Comparison of ENCODE assay signal across 9 mouse cellular contexts in genomic region chr2:167565682-167566081, GRCm38 (mm10). TPM values are rescaled to one million over a fixed set of nuclear protein-coding genes. Genes with fewer than 3 reads are reported as not detected.
DNase-seq lines count a peak whose midpoint lies in the region; ATAC-seq and TF ChIP-seq lines count a peak whose summit lies in the region.
"Had no signal": no experiment of that assay in that cellular context is flagged by ENCODE, and none has a peak within 500 bp of the region (broad histone marks: within the 10 kb centered on the region; RNA-seq: fewer than 3 reads in every experiment).

No protein-coding gene starts in this region.

- no peaks in the 10 kb centered on the region for H3K36me3 ChIP-seq in erythroblast, embryonic 14.5 days (ENCODE audit: control insufficient read depth)
- no peaks in the 10 kb centered on the region for H3K36me3 ChIP-seq in hindbrain, postnatal 0 days (ENCODE audit: insufficient read depth, low read length)
- no peaks in the 10 kb centered on the region for H3K36me3 ChIP-seq in liver, embryonic 13.5 days
- no peaks in the 10 kb centered on the region for H3K36me3 ChIP-seq in stomach, embryonic 14.5 days (ENCODE audit: control insufficient read depth, insufficient read depth, low read length)

- H3K9ac ChIP-seq in hindbrain, postnatal 0 days (replicated peaks; ENCODE audit: low read length) = no peak overlapping the region
- peak overlapping the region; percentile 56; the same call in 1 of the 2 replicates for H3K9ac ChIP-seq in liver, embryonic 13.5 days
- H3K9ac ChIP-seq in stomach, embryonic 14.5 days (replicated peaks; ENCODE audit: low read depth, low read length) = no peak overlapping the region

- H3K4me1 ChIP-seq in erythroblast, embryonic 14.5 days (ENCODE audit: control insufficient read depth) = no peaks in the 10 kb centered on the region
- H3K4me1 ChIP-seq in hindbrain, postnatal 0 days (ENCODE audit: insufficient read depth, low read length) = 0 out of 2 replicates have a peak, but pooled peaks cover 3% of the 10 kb centered on the region
- H3K4me1 ChIP-seq in liver, embryonic 13.5 days (replicated peaks) = peaks cover 16% of the 10 kb centered on the region
- peaks cover 28% of the 10 kb centered on the region for H3K4me1 ChIP-seq in stomach, embryonic 14.5 days (ENCODE audit: control insufficient read depth, insufficient read depth, low read length)

- H3K4me3 ChIP-seq in erythroblast, embryonic 14.5 days (replicated peaks) = peak overlapping the region; percentile 26
- no peak overlapping the region for H3K4me3 ChIP-seq in hindbrain, postnatal 0 days (ENCODE audit: low read length)
- peak overlapping the region; percentile 34 for H3K4me3 ChIP-seq in liver, embryonic 13.5 days (replicated peaks)
- no peak overlapping the region for H3K4me3 ChIP-seq in stomach, embryonic 14.5 days (ENCODE audit: low read depth, low read length)

- ATAC-seq in erythroblast, adult 5-6 weeks (replicated peaks; ENCODE audit: low FRiP score, poor library complexity, severe bottlenecking) = no peak
- ATAC-seq in hindbrain, postnatal 0 days = no peak
- 0 out of 2 replicates have a peak, but pooled peaks have one; percentile 16 for ATAC-seq in liver, embryonic 13.5 days (ENCODE audit: low read depth)
- peak; percentile 20; the same call in 1 of the 2 replicates for ATAC-seq in stomach, embryonic 14.5 days (ENCODE audit: insufficient number of reproducible peaks, insufficient read depth, low FRiP score, low read depth)

- 22% methylated on average over 13 of the region's 19 CpGs for WGBS in hindbrain, postnatal 0 days
- 34% methylated on average over 19 of the region's 19 CpGs for WGBS in liver, embryonic 13.5 days (ENCODE audit: insufficient replicate concordance)
- 16% methylated on average over 19 of the region's 19 CpGs for WGBS in stomach, embryonic 14.5 days

- peak; percentile 67 for DNase-seq in gastrocnemius, postnatal 10 days
- peak; percentile 51 for DNase-seq in hindbrain, postnatal 0 days (ENCODE audit: low spot score)
- DNase-seq in liver, embryonic 13.5 days = no peak
- no peak for DNase-seq in frontal cortex, adult 2 months (ENCODE audit: extremely low spot score in 1 of 2, low spot score in 1 of 2)
- no peak for DNase-seq in layer of hippocampus, postnatal 10 days (ENCODE audit: low spot score in 2 of 2)

- TF ChIP-seq CTCF in hindbrain, postnatal 0 days (IDR thresholded peaks at IDR 0.05; ENCODE audit: low read depth) = no peak

- peaks cover 19% of the 10 kb centered on the region for H3K27me3 ChIP-seq in erythroblast, embryonic 14.5 days (ENCODE audit: control insufficient read depth)
- H3K27me3 ChIP-seq in hindbrain, postnatal 0 days (ENCODE audit: insufficient read depth, low read length) = no peaks in the 10 kb centered on the region
- peaks cover 21% of the 10 kb centered on the region for H3K27me3 ChIP-seq in liver, embryonic 13.5 days
- no peaks in the 10 kb centered on the region for H3K27me3 ChIP-seq in stomach, embryonic 14.5 days (ENCODE audit: control insufficient read depth, insufficient read depth, low read length)

- no peak overlapping the region for H3K4me2 ChIP-seq in hindbrain, postnatal 0 days (ENCODE audit: low read depth, low read length)
- peak overlapping the region; percentile 40 for H3K4me2 ChIP-seq in liver, embryonic 13.5 days
- peak overlapping the region; percentile 31 for H3K4me2 ChIP-seq in stomach, embryonic 14.5 days (replicated peaks; ENCODE audit: low read depth, low read length)

- no peak overlapping the region for H3K27ac ChIP-seq in hindbrain, postnatal 0 days
- H3K27ac ChIP-seq in liver, embryonic 13.5 days = peak overlapping the region; percentile 74
- H3K27ac ChIP-seq in stomach, embryonic 14.5 days (ENCODE audit: low read length) = peak overlapping the region; percentile 83

- no peaks in the 10 kb centered on the region for H3K9me3 ChIP-seq in erythroblast, embryonic 14.5 days (ENCODE audit: control insufficient read depth, low read length)
- no peaks in the 10 kb centered on the region for H3K9me3 ChIP-seq in hindbrain, postnatal 0 days (ENCODE audit: low read length)
- no peaks in the 10 kb centered on the region for H3K9me3 ChIP-seq in liver, embryonic 13.5 days (replicated peaks)
- no peaks in the 10 kb centered on the region for H3K9me3 ChIP-seq in stomach, embryonic 14.5 days (ENCODE audit: control insufficient read depth, low read depth, low read length)

RNA-seq across cellular contexts. Expression of gene Snai1, which starts 27.7 kb away (rescaled TPM):
- polyA plus RNA-seq in erythroblast, embryonic 14.5 days (2012) = 0.07 TPM in 1 of 2 replicates, not detected in the other
- not detected in 2 replicates for total RNA-seq in erythroblast, adult 5-6 weeks (2015; ENCODE audit: low replicate concordance)
- 0.70 TPM in 1 of 2 replicates, not detected in the other for total RNA-seq in erythroblast, adult 5-6 weeks (2017; ENCODE audit: low replicate concordance)
- 1 to 10 TPM; 3.9 to 5.7 TPM for total RNA-seq in gastrocnemius, postnatal 10 days (2021)
- 0.93 and 1.2 TPM in 2 replicates for total RNA-seq in hindbrain, postnatal 0 days (2014; rRNA removed)
- 3.6 and 4.3 TPM in 2 replicates for polyA plus RNA-seq in hindbrain, postnatal 0 days (2015; fragmentation: Nextera tagmentation; extraction: Ambion mirVana)
- 1.8 and 2.5 TPM in 2 replicates for polyA plus RNA-seq in liver, embryonic 13.5 days (2015; fragmentation: Nextera tagmentation; extraction: Ambion mirVana)
- 11.6 and 12.9 TPM in 2 replicates for polyA plus RNA-seq in stomach, embryonic 14.5 days (2014; fragmentation: Nextera tagmentation; extraction: Ambion mirVana)
- polyA plus RNA-seq in frontal cortex, adult 2 months (2012; rRNA removed) = 2.3 and 3.0 TPM in 2 replicates
- 1 to 10 TPM; 1.5 to 1.7 TPM for total RNA-seq in layer of hippocampus, postnatal 10 days (2021)
- total RNA-seq: hematopoietic stem cell, adult 5-6 weeks had no signal

Comparison
In these comparisons a context has a peak if more than half of its experiments do, and no peak if none do; other contexts are left out.
1. H3K4me3 ChIP-seq: peak in erythroblast, embryonic 14.5 days (single experiment) and liver, embryonic 13.5 days (single experiment); none in hindbrain, postnatal 0 days (single experiment) and stomach, embryonic 14.5 days (single experiment).
2. ATAC-seq: peak in liver, embryonic 13.5 days (single experiment) and stomach, embryonic 14.5 days (single experiment); none in erythroblast, adult 5-6 weeks (single experiment) and hindbrain, postnatal 0 days (single experiment).
3. DNase-seq: peak in gastrocnemius, postnatal 10 days (single experiment) and hindbrain, postnatal 0 days (single experiment); none in liver, embryonic 13.5 days (single experiment), frontal cortex, adult 2 months (0 of 2) and layer of hippocampus, postnatal 10 days (0 of 2).